Mouse (Mus musculus) midbrain, postnatal 0 days (tissue): ENCODE data around the gene Efcab5. TPM values are rescaled to one million over a fixed set of nuclear protein-coding genes. Genes with fewer than 3 reads are reported as not detected.
A peak's percentile ranks its signal among the peaks of the same experiment; 100 is the strongest.

ENCODE experiments used
- ATAC-seq: fragments of 200-750 bp; cut with Nextera tagmentation; 2 replicates; pipeline ENCODE4 v1.8.0; 2017; ENCODE audit warnings: moderate number of reproducible peaks, mild to moderate bottlenecking, moderate TSS enrichment, moderate library complexity; ENCODE audit not compliant: low FRiP score
- DNase-seq: peaks from one replicate; pipeline ENCODE4 v3.0.0-alpha.2; 2015; ENCODE audit warnings: low spot score
- H3K27ac ChIP-seq: fragments of 300-500 bp; sonication (generic); 2 replicates; pipeline ENCODE4 v1.5.1; 2014; ENCODE audit warnings: low read depth, mild to moderate bottlenecking, low read length, mixed read lengths
- H3K27me3 ChIP-seq: fragments of 300-500 bp; sonication (generic); 2 replicates; pipeline ENCODE4 v1.6.1; 2014; ENCODE audit warnings: low read length, control low read depth, mixed read lengths; ENCODE audit not compliant: insufficient read depth
- H3K36me3 ChIP-seq: fragments of 300-500 bp; sonication (generic); 2 replicates; pipeline ENCODE4 v1.6.1; 2014; ENCODE audit warnings: low read length, control low read depth, mixed read lengths; ENCODE audit not compliant: insufficient read depth
- H3K4me1 ChIP-seq: fragments of 300-500 bp; sonication (generic); 2 replicates; pipeline ENCODE4 v1.6.1; 2014; ENCODE audit warnings: mild to moderate bottlenecking, control low read depth, antibody characterized with exemption, low read length, mixed read lengths; ENCODE audit not compliant: insufficient read depth
- H3K4me2 ChIP-seq: fragments of 300-500 bp; sonication (generic); 2 replicates; pipeline ENCODE4 v1.6.1; 2014; ENCODE audit warnings: low read depth, mild to moderate bottlenecking, low read length, mixed read lengths; ENCODE audit not compliant: poor library complexity, severe bottlenecking
- H3K4me3 ChIP-seq: fragments of 300-500 bp; sonication (generic); 2 replicates; pipeline ENCODE4 v1.5.1; 2014; ENCODE audit warnings: low read depth, mild to moderate bottlenecking, low read length, moderate library complexity
- H3K9ac ChIP-seq: fragments of 300-500 bp; sonication (generic); replicated peaks from 2 replicates; pipeline ENCODE4 v1.6.1; 2014; ENCODE audit warnings: mild to moderate bottlenecking, low read length, moderate library complexity, mixed read lengths; ENCODE audit not compliant: poor library complexity, severe bottlenecking
- H3K9me3 ChIP-seq: fragments of 300-500 bp; sonication (generic); 2 replicates; pipeline ENCODE4 v1.6.1; 2016; ENCODE audit warnings: low read length, control low read depth
- CTCF ChIP-seq: IDR thresholded peaks from 2 replicates; pipeline ENCODE4 v1.5.1; 2016; ENCODE audit warnings: antibody characterized with exemption, mild to moderate bottlenecking
- WGBS: fragments of 180-500 bp; shearing (Covaris S2); extraction: QIAGEN DNeasy Blood & Tissue Kit; methylation state at CpG from one replicate; pipeline ENCODE4 v1.1.7; 2014; 5-methylcytosine and 5-hydroxymethylcytosine counted together
- polyA plus RNA-seq: library from polyadenylated mRNA; unstranded; fragments of >200 nt; fragmentation: Nextera tagmentation; extraction: Ambion mirVana; gene quantifications from 2 replicates; pipeline ENCODE4 v1.2.1, GENCODE M21; 2015
- total RNA-seq: library from RNA; depleted of rRNA; stranded (reverse); fragments of >200 nt; gene quantifications from 2 replicates; pipeline ENCODE4 v1.2.3, GENCODE M21; 2014

Gene Efcab5
- total and polyA plus RNA-seq, 2 experiments from 2014 or later: 0.44 to 0.51 TPM

- no peaks in the 10 kb centered on the region for H3K36me3 ChIP-seq
- no peak overlapping the region for H3K4me3 ChIP-seq
- H3K4me1 ChIP-seq: no peaks in the 10 kb centered on the region; the same call in 1 of the 2 replicates
- no peaks in the 10 kb centered on the region; the same call in 1 of the 2 replicates for H3K27me3 ChIP-seq
- H3K4me2 ChIP-seq: no peak overlapping the region
- ATAC-seq (no peak), DNase-seq (no peak)
- no peak overlapping the region for H3K27ac ChIP-seq
- no peak for TF ChIP-seq CTCF
- 65% methylated on average over 2 of the region's 2 CpGs for whole genome bisulfite sequencing
- H3K9ac ChIP-seq: no peak overlapping the region
- H3K9me3 ChIP-seq: no peaks in the 10 kb centered on the region
Measured at GRCm38 (mm10) chr11:77182041-77182440, 6.7 kb downstream of the Efcab5 start.

GRCm38 (mm10) chr11:77181528-77181927 is 7.2 kb downstream of the Efcab5 start:
- Histone ChIP-seq H3K9me3 (no peaks in the 10 kb centered on the region), H3K4me1 (no peaks in the 10 kb centered on the region; the same call in 1 of the 2 replicates), H3K9ac (no peak overlapping the region), H3K27me3 (no peaks in the 10 kb centered on the region; the same call in 1 of the 2 replicates), H3K4me2 (no peak overlapping the region), H3K36me3 (no peaks in the 10 kb centered on the region), H3K4me3 (no peak overlapping the region), H3K27ac (no peak overlapping the region)
- 78% methylated on average over 5 of the region's 5 CpGs for WGBS
- DNase-seq (no peak), ATAC-seq (no peak)
- TF ChIP-seq CTCF: no peak

- no peaks in the 10 kb centered on the region for H3K36me3 ChIP-seq
- no peaks in the 10 kb centered on the region; the same call in 1 of the 2 replicates for H3K4me1 ChIP-seq
- no peak for ATAC-seq
- TF ChIP-seq CTCF: no peak
- peak; percentile 81 for DNase-seq
- no peaks in the 10 kb centered on the region for H3K9me3 ChIP-seq
- H3K4me2 ChIP-seq: no peak overlapping the region
- H3K9ac ChIP-seq: no peak overlapping the region
- no peak overlapping the region for H3K27ac ChIP-seq
- WGBS: 44% methylated on average over 4 of the region's 4 CpGs
- no peak overlapping the region for H3K4me3 ChIP-seq
- H3K27me3 ChIP-seq: no peaks in the 10 kb centered on the region; the same call in 1 of the 2 replicates
Measured at GRCm38 (mm10) chr11:77180886-77181285, 7.9 kb downstream of the Efcab5 start.

GRCm38 (mm10) chr11:77179771-77180170 is 9.0 kb downstream of the Efcab5 start:
- WGBS: 90% methylated on average over 3 of the region's 3 CpGs
- TF ChIP-seq CTCF: no peak
- DNase-seq (no peak), ATAC-seq (no peak)
- Histone ChIP-seq H3K27me3 (no peaks in the 10 kb centered on the region), H3K27ac (no peak overlapping the region), H3K9me3 (no peaks in the 10 kb centered on the region), H3K36me3 (no peaks in the 10 kb centered on the region), H3K4me1 (no peaks in the 10 kb centered on the region; the same call in 1 of the 2 replicates), H3K4me2 (no peak overlapping the region), H3K9ac (no peak overlapping the region), H3K4me3 (no peak overlapping the region)

- H3K9ac ChIP-seq: no peak overlapping the region
- H3K36me3 ChIP-seq: no peaks in the 10 kb centered on the region
- no peaks in the 10 kb centered on the region for H3K27me3 ChIP-seq
- WGBS: 60% methylated on average over 7 of the region's 7 CpGs
- no peak overlapping the region for H3K4me3 ChIP-seq
- no peak overlapping the region for H3K27ac ChIP-seq
- no peak overlapping the region for H3K4me2 ChIP-seq
- ATAC-seq (no peak), DNase-seq (no peak)
- no peak for TF ChIP-seq CTCF
- H3K4me1 ChIP-seq: no peaks in the 10 kb centered on the region
- no peaks in the 10 kb centered on the region for H3K9me3 ChIP-seq
Measured at GRCm38 (mm10) chr11:77174531-77174930, 14.2 kb downstream of the Efcab5 start.

- Histone ChIP-seq H3K36me3 (no peaks in the 10 kb centered on the region), H3K4me2 (no peak overlapping the region), H3K4me1 (no peaks in the 10 kb centered on the region), H3K27me3 (no peaks in the 10 kb centered on the region), H3K27ac (no peak overlapping the region), H3K9me3 (no peaks in the 10 kb centered on the region), H3K4me3 (no peak overlapping the region), H3K9ac (no peak overlapping the region)
- 58% methylated on average over 4 of the region's 4 CpGs for WGBS
- no peak for ATAC-seq
- DNase-seq: no peak
- TF ChIP-seq CTCF: no peak
Measured at GRCm38 (mm10) chr11:77173731-77174130, 15.0 kb downstream of the Efcab5 start.
